Mouse (Mus musculus) liver, postnatal 0 days (tissue): Measurements from ENCODE around the gene H2afv. TPM values are rescaled to one million over a fixed set of nuclear protein-coding genes. Genes with fewer than 3 reads are reported as not detected.

Experiments
- ATAC-seq: fragments of 200-750 bp; cut with Nextera tagmentation; 2 replicates; pipeline ENCODE4 v1.8.0; 2017; ENCODE audit warnings: mild to moderate bottlenecking, moderate library complexity
- DNase-seq: peaks from one replicate; pipeline ENCODE4 v3.0.0-alpha.2; 2016
- H3K27ac ChIP-seq: fragments of 300-500 bp; sonication (generic); 2 replicates; pipeline ENCODE4 v1.5.1; 2014; ENCODE audit warnings: antibody characterized with exemption, moderate library complexity, mild to moderate bottlenecking, low read depth
- H3K27me3 ChIP-seq: fragments of 300-500 bp; sonication (generic); 2 replicates; pipeline ENCODE4 v1.6.1; 2014; ENCODE audit warnings: low read length, control low read depth, mixed read lengths; ENCODE audit not compliant: insufficient read depth
- H3K36me3 ChIP-seq: fragments of 300-500 bp; sonication (generic); replicated peaks from 2 replicates; pipeline ENCODE4 v1.6.1; 2014; ENCODE audit warnings: mild to moderate bottlenecking, control low read depth, low read length, moderate library complexity, mixed read lengths; ENCODE audit not compliant: insufficient read depth
- H3K4me1 ChIP-seq: fragments of 300-500 bp; sonication (generic); 2 replicates; pipeline ENCODE4 v1.6.1; 2014; ENCODE audit warnings: antibody characterized with exemption, mild to moderate bottlenecking, control low read depth; ENCODE audit not compliant: insufficient read depth
- H3K4me2 ChIP-seq: fragments of 300-500 bp; sonication (generic); 2 replicates; pipeline ENCODE4 v1.6.1; 2014; ENCODE audit warnings: low read depth, mild to moderate bottlenecking, low read length, moderate library complexity, mixed read lengths
- H3K4me3 ChIP-seq: fragments of 300-500 bp; sonication (generic); 2 replicates; pipeline ENCODE4 v1.5.1; 2014; ENCODE audit warnings: low read depth, low read length
- H3K9ac ChIP-seq: fragments of 300-500 bp; sonication (generic); replicated peaks from 2 replicates; pipeline ENCODE4 v1.6.1; 2014; ENCODE audit warnings: mild to moderate bottlenecking, moderate library complexity
- H3K9me3 ChIP-seq: fragments of 300-500 bp; sonication (generic); 2 replicates; pipeline ENCODE4 v1.6.1; 2016; ENCODE audit warnings: mild to moderate bottlenecking, control low read depth, low read length, mixed read lengths
- CTCF ChIP-seq: sonication (generic); IDR thresholded peaks from 2 replicates; pipeline ENCODE4 v1.5.1; 2016; ENCODE audit warnings: antibody characterized with exemption, low read depth
- EP300 ChIP-seq: IDR thresholded peaks from 2 replicates; pipeline ENCODE4 v1.6.1; 2016; ENCODE audit warnings: antibody characterized with exemption, low read depth, mild to moderate bottlenecking
- WGBS: fragments of 180-500 bp; shearing (Covaris S2); extraction: QIAGEN DNeasy Blood & Tissue Kit; methylation state at CpG from one replicate; pipeline ENCODE4 v1.1.7; 2014; ENCODE audit not compliant: insufficient replicate concordance; 5-methylcytosine and 5-hydroxymethylcytosine counted together
- polyA plus RNA-seq: library from polyadenylated mRNA; unstranded; fragments of >200 nt; fragmentation: Nextera tagmentation; extraction: Ambion mirVana; gene quantifications from 2 replicates; pipeline ENCODE4 v1.2.1, GENCODE M21; 2015

Gene H2afv
- polyA plus RNA-seq, 1 experiment from 2014 or later = 135 TPM

DNA sequence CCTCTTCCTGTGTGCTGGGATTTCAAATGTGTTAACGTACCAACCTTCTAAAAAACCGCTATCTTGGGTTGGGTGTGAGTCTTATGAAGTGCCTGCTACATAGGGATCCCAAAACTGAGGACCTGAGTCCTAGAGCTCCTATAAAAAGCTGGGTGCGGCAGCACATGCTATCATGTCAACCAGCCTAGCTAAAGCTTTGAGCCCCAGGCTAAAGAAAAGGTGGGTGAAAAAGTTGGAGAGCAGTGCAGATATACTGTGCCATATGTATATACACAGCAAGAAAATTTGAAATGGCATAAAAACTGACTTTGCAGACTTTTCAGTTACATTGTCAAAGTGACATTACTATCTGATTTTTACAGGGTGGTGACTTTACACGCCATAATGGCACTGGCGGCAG, 25.5 kb downstream of the H2afv start:
- no peak overlapping the region for H3K4me3 ChIP-seq
- no peaks in the 10 kb centered on the region for H3K9me3 ChIP-seq
- H3K9ac ChIP-seq = no peak overlapping the region

DNA sequence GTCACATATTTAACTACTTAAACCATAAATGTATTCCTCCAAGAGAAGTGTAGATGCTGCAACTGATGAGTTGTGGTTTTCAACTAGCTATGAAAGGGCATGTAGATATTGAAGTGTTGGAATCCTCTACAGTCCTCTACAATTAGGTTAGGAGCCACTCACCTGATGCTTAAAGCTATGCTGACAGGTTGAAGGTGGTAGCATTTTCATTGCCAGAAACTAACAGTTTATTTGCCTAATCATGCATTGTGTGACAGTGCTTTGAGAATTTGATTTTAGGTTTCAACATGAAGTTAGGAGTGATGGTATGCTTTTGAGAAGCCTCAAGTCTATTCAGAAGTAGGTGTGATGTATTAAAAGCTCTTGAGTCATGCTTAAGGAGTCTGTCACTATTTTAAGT, 26.8 kb downstream of the H2afv start:
- peak overlapping the region; percentile 99; the same call in 1 of the 2 replicates for H3K27ac ChIP-seq
- H3K4me2 ChIP-seq = peak overlapping the region; percentile 97
- H3K9ac ChIP-seq = peak overlapping the region; percentile 94
- H3K4me1 ChIP-seq = peaks cover 23% of the 10 kb centered on the region
- peaks cover 37% of the 10 kb centered on the region for H3K36me3 ChIP-seq
- DNase-seq (no peak), ATAC-seq (no peak)
- peak overlapping the region; percentile 92 for H3K4me3 ChIP-seq
- no peaks in the 10 kb centered on the region for H3K27me3 ChIP-seq
- H3K9me3 ChIP-seq = peaks cover 4% of the 10 kb centered on the region
- TF ChIP-seq EP300 (no peak), CTCF (no peak)

More for the DNA sequence above, 25.5 kb downstream of the H2afv start:
- ATAC-seq (no peak), DNase-seq (no peak)
- Histone ChIP-seq H3K27ac (no peak overlapping the region), H3K27me3 (no peaks in the 10 kb centered on the region), H3K4me2 (no peak overlapping the region), H3K4me1 (peaks cover 23% of the 10 kb centered on the region), H3K36me3 (peaks cover 46% of the 10 kb centered on the region)
- 78% methylated on average over 5 of the region's 5 CpGs for WGBS
- no peak for TF ChIP-seq EP300
- no peak for TF ChIP-seq CTCF

DNA sequence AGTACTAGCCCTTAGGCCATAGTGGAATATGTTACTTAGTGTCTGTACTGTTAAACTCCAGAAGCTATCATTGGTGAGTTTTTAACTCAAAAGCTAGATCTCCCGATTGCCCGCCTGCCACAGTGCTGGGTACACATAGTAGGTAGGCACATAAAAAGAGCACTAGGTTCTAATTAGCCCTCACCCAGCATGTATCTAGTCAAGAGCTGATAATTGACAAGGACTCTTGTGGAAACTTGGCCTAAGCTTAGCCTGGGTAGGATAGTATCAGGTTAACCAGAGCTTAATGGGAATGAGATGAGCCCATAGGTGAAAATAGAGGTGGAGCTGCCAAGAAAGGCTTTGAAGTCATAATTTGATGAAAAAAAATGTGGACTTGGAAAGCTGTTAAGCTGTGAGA, 27.2 kb downstream of the H2afv start:
- Histone ChIP-seq H3K36me3 (peaks cover 35% of the 10 kb centered on the region), H3K9me3 (peaks cover 4% of the 10 kb centered on the region), H3K27ac (peak overlapping the region; percentile 99), H3K4me2 (peak overlapping the region; percentile 97), H3K4me3 (peak overlapping the region; percentile 92), H3K4me1 (peaks cover 23% of the 10 kb centered on the region), H3K9ac (peak overlapping the region; percentile 94), H3K27me3 (no peaks in the 10 kb centered on the region)
- no peak for TF ChIP-seq EP300
- TF ChIP-seq CTCF = no peak
- no peak for DNase-seq
- ATAC-seq = no peak
- WGBS = 29% methylated on average over 2 of the region's 2 CpGs

- Histone ChIP-seq H3K9ac (peak overlapping the region; percentile 94), H3K27ac (peak overlapping the region; percentile 99), H3K27me3 (no peaks in the 10 kb centered on the region), H3K4me2 (peak overlapping the region; percentile 97), H3K4me3 (peak overlapping the region; percentile 92), H3K9me3 (peaks cover 4% of the 10 kb centered on the region), H3K4me1 (peaks cover 24% of the 10 kb centered on the region), H3K36me3 (peaks cover 33% of the 10 kb centered on the region)
- WGBS = 2% methylated on average over 30 of the region's 30 CpGs
- peak; percentile 86 for DNase-seq
- ATAC-seq = peak; percentile 62
- TF ChIP-seq CTCF (no peak), EP300 (no peak)
Measured at GRCm38 (mm10) chr11:6416405-6417034, 27.7 kb downstream of the H2afv start.

DNA sequence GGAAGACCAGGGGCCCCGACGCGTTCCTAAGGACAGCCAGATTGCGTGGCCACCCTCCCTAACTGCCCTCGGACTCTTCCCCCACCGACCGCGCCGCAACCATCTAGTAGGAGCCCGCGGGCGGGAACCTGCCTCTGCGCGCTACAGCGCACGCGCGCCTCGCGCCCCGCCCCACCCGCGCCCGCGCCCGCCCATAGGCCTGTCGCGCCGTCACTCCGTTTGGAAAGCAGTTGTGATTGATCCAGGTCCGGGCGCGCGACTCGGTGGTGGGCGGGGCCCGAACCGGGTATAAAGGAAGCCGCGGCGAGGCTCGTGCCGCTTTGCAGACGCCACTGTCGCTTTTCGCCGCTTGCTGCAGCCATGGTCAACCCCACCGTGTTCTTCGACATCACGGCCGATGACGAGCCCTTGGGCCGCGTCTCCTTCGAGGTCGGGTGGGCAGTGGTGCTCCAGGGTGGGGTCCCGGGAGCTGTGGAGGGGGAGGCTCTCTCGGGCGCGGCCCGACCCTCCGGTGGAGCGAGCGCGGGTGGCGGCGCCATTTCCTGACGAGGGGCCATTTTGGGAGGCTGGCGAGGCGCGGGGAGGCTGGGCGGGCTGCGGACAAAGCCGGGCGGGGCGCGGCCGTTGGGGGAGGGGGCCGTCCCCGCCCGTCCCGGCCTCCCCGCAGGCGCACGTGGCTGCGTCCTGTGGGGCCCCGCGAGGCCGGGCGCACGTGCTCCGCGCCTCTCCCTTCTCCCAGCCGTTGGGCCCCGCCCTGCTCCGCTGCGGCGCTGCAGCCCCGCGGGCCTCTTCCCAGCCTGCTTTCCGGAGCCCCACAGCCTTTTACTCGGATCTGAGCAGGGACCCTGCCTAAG, 28.5 kb downstream of the H2afv start:
- no peaks in the 10 kb centered on the region for H3K27me3 ChIP-seq
- ATAC-seq = peak; percentile 90
- peak overlapping the region; percentile 92 for H3K4me3 ChIP-seq
- TF ChIP-seq CTCF (no peak), EP300 (no peak)
- H3K9me3 ChIP-seq = peaks cover 4% of the 10 kb centered on the region
- DNase-seq = peak; percentile 98
- H3K36me3 ChIP-seq = peaks cover 28% of the 10 kb centered on the region
- H3K27ac ChIP-seq = peak overlapping the region; percentile 99
- WGBS = 2% methylated on average over 71 of the region's 102 CpGs
- H3K4me1 ChIP-seq = peaks cover 25% of the 10 kb centered on the region
- peak overlapping the region; percentile 94 for H3K9ac ChIP-seq
- peak overlapping the region; percentile 97 for H3K4me2 ChIP-seq
